Mouse (Mus musculus) CH12.LX (cell line): ENCODE measurements around the gene Zbtb20. TPM values are rescaled to one million over a fixed set of nuclear protein-coding genes. Genes with fewer than 3 reads are reported as not detected.

Source experiments
- DNase-seq: peaks from one replicate; pipeline ENCODE4 v3.0.0-alpha.2; 2013; ENCODE audit errors: extremely low read depth
- H3K27ac ChIP-seq: 2 replicates; pipeline ENCODE4 v1.5.1; 2012; ENCODE audit warnings: low read depth, mild to moderate bottlenecking, control low read depth, moderate library complexity; ENCODE audit not compliant: insufficient read depth
- H3K27me3 ChIP-seq: replicated peaks from 2 replicates; pipeline ENCODE3; 2012; ENCODE audit warnings: inconsistent platforms
- H3K36me3 ChIP-seq, 2 experiments: replicated peaks in 1 of 2; 2 replicates each; pipeline versions ENCODE3 to v1.6.1; 2012; ENCODE audit warnings: inconsistent platforms in 1 of 2, low read length in 1 of 2, mild to moderate bottlenecking in 1 of 2, mixed read lengths in 1 of 2, moderate library complexity in 1 of 2; ENCODE audit not compliant: control insufficient read depth in 1 of 2, insufficient read depth in 1 of 2
- H3K4me1 ChIP-seq, 2 experiments: 2 replicates each; pipeline ENCODE4 v1.6.1; 2012; ENCODE audit warnings: inconsistent platforms in 1 of 2, moderate library complexity in 1 of 2; ENCODE audit not compliant: insufficient read depth in 2 of 2, control insufficient read depth in 1 of 2
- H3K4me2 ChIP-seq: 2 replicates; pipeline ENCODE4 v1.6.1; 2012; ENCODE audit warnings: low read depth, mild to moderate bottlenecking, control low read depth; ENCODE audit not compliant: poor library complexity, insufficient read depth, severe bottlenecking
- H3K4me3 ChIP-seq, 3 experiments: fragments of 150-350 bp in 1 of 3; sonication (generic) in 1 of 3; replicated peaks in 1 of 3; 2 replicates each; pipeline versions ENCODE3 to v1.5.1; 2011 to 2012; ENCODE audit warnings: low read depth in 2 of 3, low read length in 2 of 3, mild to moderate bottlenecking in 2 of 3, moderate library complexity in 2 of 3, control low read depth in 1 of 3, improper control_type of control experiment in 1 of 3, inconsistent platforms in 1 of 3, mixed read lengths in 1 of 3; ENCODE audit not compliant: poor library complexity in 1 of 3
- H3K79me2 ChIP-seq: replicated peaks from 2 replicates; pipeline ENCODE4 v1.6.1; 2012; ENCODE audit warnings: mild to moderate bottlenecking, moderate library complexity; ENCODE audit not compliant: control insufficient read depth, poor library complexity, insufficient read depth, severe bottlenecking; ENCODE audit errors: extremely low read depth
- H3K9ac ChIP-seq: 2 replicates; pipeline ENCODE4 v1.6.1; 2012; ENCODE audit warnings: low read depth, mild to moderate bottlenecking, control low read depth, moderate library complexity; ENCODE audit not compliant: insufficient read depth
- H3K9me3 ChIP-seq: replicated peaks from 2 replicates; pipeline ENCODE3; 2012; ENCODE audit warnings: low read length, inconsistent platforms, mixed read lengths
- ELF1 ChIP-seq: IDR thresholded peaks from 2 replicates; pipeline ENCODE4 v1.6.1; 2014; ENCODE audit warnings: low read depth, mild to moderate bottlenecking, inconsistent platforms, low read length, improper control_type of control experiment
- HCFC1 ChIP-seq: IDR thresholded peaks from 2 replicates; pipeline ENCODE4 v1.6.1; 2012; ENCODE audit warnings: low read depth, mild to moderate bottlenecking, inconsistent platforms, low read length, improper control_type of control experiment
- IRF4 ChIP-seq: IDR thresholded peaks from 2 replicates; pipeline ENCODE4 v1.6.1; 2014; ENCODE audit warnings: low read depth, mild to moderate bottlenecking, inconsistent platforms, low read length, improper control_type of control experiment
- JUN ChIP-seq: IDR thresholded peaks from 2 replicates; pipeline ENCODE4 v1.6.1; 2011; ENCODE audit warnings: low read depth, mild to moderate bottlenecking, low read length, improper control_type of control experiment, moderate library complexity; ENCODE audit not compliant: insufficient read depth
- JUND ChIP-seq: conservative IDR thresholded peaks from 2 replicates; pipeline ENCODE4 v1.6.1; 2011; ENCODE audit warnings: low read depth, low read length, improper control_type of control experiment
- KAT2A ChIP-seq: IDR thresholded peaks from 2 replicates; pipeline ENCODE4 v1.6.1; 2012; ENCODE audit warnings: low read length, improper control_type of control experiment, inconsistent platforms; ENCODE audit not compliant: insufficient replicate concordance
- MAX ChIP-seq: IDR thresholded peaks from 2 replicates; pipeline ENCODE4 v1.6.1; 2011; ENCODE audit warnings: low read length, improper control_type of control experiment
- MAZ ChIP-seq: IDR thresholded peaks from 2 replicates; pipeline ENCODE4 v1.6.1; 2012; ENCODE audit warnings: low read depth, mild to moderate bottlenecking, inconsistent platforms, low read length, improper control_type of control experiment, moderate library complexity
- MEF2A ChIP-seq: IDR thresholded peaks from 2 replicates; pipeline ENCODE4 v1.6.1; 2014; ENCODE audit warnings: low read depth, mild to moderate bottlenecking, inconsistent platforms, low read length, improper control_type of control experiment, borderline replicate concordance
- MXI1 ChIP-seq: IDR thresholded peaks from 2 replicates; pipeline ENCODE4 v1.6.1; 2011; ENCODE audit warnings: mild to moderate bottlenecking, low read depth, low read length, improper control_type of control experiment
- MYC ChIP-seq: IDR thresholded peaks from 2 replicates; pipeline ENCODE4 v1.6.1; 2011; ENCODE audit warnings: low read depth, mild to moderate bottlenecking, improper control_type of control experiment, low read length
- NELFE ChIP-seq: IDR thresholded peaks from 2 replicates; pipeline ENCODE4 v1.6.1; 2011; ENCODE audit warnings: low read depth, low read length, improper control_type of control experiment
- NRF1 ChIP-seq: IDR thresholded peaks from 2 replicates; pipeline ENCODE4 v1.6.1; 2014; ENCODE audit warnings: low read depth, mild to moderate bottlenecking, inconsistent platforms, low read length, improper control_type of control experiment, moderate library complexity
- POLR2A ChIP-seq: IDR thresholded peaks from 2 replicates; pipeline ENCODE4 v1.6.1; 2011; ENCODE audit warnings: low read depth, mild to moderate bottlenecking, improper control_type of control experiment, low read length
- RAD21 ChIP-seq: IDR thresholded peaks from 2 replicates; pipeline ENCODE4 v1.6.1; 2011; ENCODE audit warnings: low read depth, mild to moderate bottlenecking, low read length, improper control_type of control experiment, moderate library complexity
- SIN3A ChIP-seq: IDR thresholded peaks from 2 replicates; pipeline ENCODE4 v1.6.1; 2012; ENCODE audit warnings: low read length, improper control_type of control experiment, inconsistent platforms
- SMC3 ChIP-seq: IDR thresholded peaks from 2 replicates; pipeline ENCODE4 v1.6.1; 2011; ENCODE audit warnings: low read depth, low read length, improper control_type of control experiment
- TBP ChIP-seq: conservative IDR thresholded peaks from 2 replicates; pipeline ENCODE4 v1.6.1; 2011; ENCODE audit warnings: low read depth, low read length, improper control_type of control experiment
- TCF12 ChIP-seq: IDR thresholded peaks from 2 replicates; pipeline ENCODE4 v1.6.1; 2014; ENCODE audit warnings: low read depth, mild to moderate bottlenecking, inconsistent platforms, low read length, improper control_type of control experiment
- UBTF ChIP-seq: IDR thresholded peaks from 2 replicates; pipeline ENCODE4 v1.6.1; 2012; ENCODE audit warnings: low read depth, mild to moderate bottlenecking, inconsistent platforms, low read length, improper control_type of control experiment, moderate library complexity
- USF1 ChIP-seq: IDR thresholded peaks from 2 replicates; pipeline ENCODE4 v1.6.1; 2014; ENCODE audit warnings: low read depth, mild to moderate bottlenecking, inconsistent platforms, low read length, improper control_type of control experiment
- ZC3H11A ChIP-seq: IDR thresholded peaks from 2 replicates; pipeline ENCODE4 v1.6.1; 2012; ENCODE audit warnings: low read depth, mild to moderate bottlenecking, inconsistent platforms, low read length, improper control_type of control experiment
- ZKSCAN1 ChIP-seq: IDR thresholded peaks from 2 replicates; pipeline ENCODE4 v1.6.1; 2012; ENCODE audit warnings: low read depth, inconsistent platforms, low read length, improper control_type of control experiment, borderline replicate concordance
- ZMIZ1 ChIP-seq: IDR thresholded peaks from 2 replicates; pipeline ENCODE4 v1.6.1; 2012; ENCODE audit warnings: low read depth, mild to moderate bottlenecking, inconsistent platforms, low read length, improper control_type of control experiment
- ZNF384 ChIP-seq: IDR thresholded peaks from 2 replicates; pipeline ENCODE4 v1.6.1; 2012; ENCODE audit warnings: low read depth, low read length, improper control_type of control experiment, inconsistent platforms
- dilution Hi-C: fragments of 300-500 bp; cut with MboI; formaldehyde crosslinking; loops from 2 replicates; pipeline ENCODE4 v1.14.3; 2020; ENCODE audit warnings: low sequenced_read_pairs; ENCODE audit not compliant: extremely low pct_unique_long_range_greater_than_20kb, extremely low pct_ligation_motif_present
- in situ Hi-C: fragments of 300-500 bp; cut with MboI; formaldehyde crosslinking; loops from 3 replicates; pipeline ENCODE4 v1.14.3; 2019; ENCODE audit warnings: low sequenced_read_pairs, low pct_ligation_motif_present, low pct_unique_long_range_greater_than_20kb, mixed read lengths
- polyA plus RNA-seq: library from polyadenylated mRNA; unstranded; fragments of >175 nt; gene quantifications from 2 replicates; pipeline ENCODE4 v1.2.1, GENCODE M21; 2012; ENCODE audit warnings: low read depth; ENCODE audit not compliant: insufficient read length
- total RNA-seq, 2 experiments: library from RNA; depleted of rRNA; stranded (reverse); fragments of 300-350 nt in 1 of 2; fragments of >200 nt in 1 of 2; gene quantifications; 2 replicates each; pipeline ENCODE4 v1.2.3; 2012 to 2014

Zbtb20 gene
- total and polyA plus RNA-seq, 3 experiments = 24.9 to 58.0 (median 51.6) TPM

DNA sequence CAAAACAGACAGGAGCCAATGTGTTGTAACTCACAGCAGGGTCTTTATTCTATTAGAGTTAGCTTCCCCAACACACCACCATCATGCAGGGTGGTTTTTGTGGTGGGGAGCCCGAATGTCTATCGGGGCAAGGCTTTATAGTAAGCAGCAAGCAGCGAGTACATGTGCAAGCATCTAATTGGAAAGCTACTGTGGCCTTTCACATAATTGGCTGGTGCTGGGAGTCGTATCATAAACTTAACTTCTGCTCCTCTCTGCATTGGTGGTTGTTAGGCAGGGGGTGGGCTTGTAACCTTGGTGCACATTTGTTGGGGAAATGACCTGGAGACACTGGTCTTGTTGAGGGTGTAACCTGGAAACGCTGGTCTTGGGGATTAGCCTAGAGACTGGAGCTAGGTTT lies 207.1 kb downstream of the Zbtb20 start:
- Histone ChIP-seq H3K9me3 (no peaks in the 10 kb centered on the region), H3K4me1 (no peaks in the 10 kb centered on the region), H3K27me3 (no peaks in the 10 kb centered on the region), H3K27ac (no peak overlapping the region), H3K4me2 (no peak overlapping the region), H3K4me3 (no peak overlapping the region), H3K79me2 (no peaks in the 10 kb centered on the region), H3K9ac (no peak overlapping the region), H3K36me3 (no peaks in the 10 kb centered on the region)
- TF ChIP-seq UBTF = no peak
- TF ChIP-seq ZC3H11A = no peak
- TF ChIP-seq IRF4 = no peak
- no peak for TF ChIP-seq NELFE
- no peak for TF ChIP-seq SIN3A
- no peak for TF ChIP-seq JUN
- no peak for TF ChIP-seq POLR2A
- TF ChIP-seq MXI1 = no peak
- TF ChIP-seq MAX = no peak
- TF ChIP-seq NRF1 = no peak
- TF ChIP-seq HCFC1 = no peak
- no peak for TF ChIP-seq MYC
- TF ChIP-seq JUND = no peak
- TF ChIP-seq ZMIZ1 = no peak
- no peak for TF ChIP-seq ZKSCAN1
- no peak for TF ChIP-seq ZNF384
- no peak for TF ChIP-seq SMC3
- no peak for TF ChIP-seq MEF2A
- TF ChIP-seq USF1 = no peak
- in situ Hi-C loops (no loop called here), dilution Hi-C loops (no loop called here)
- DNase-seq = no peak

DNA sequence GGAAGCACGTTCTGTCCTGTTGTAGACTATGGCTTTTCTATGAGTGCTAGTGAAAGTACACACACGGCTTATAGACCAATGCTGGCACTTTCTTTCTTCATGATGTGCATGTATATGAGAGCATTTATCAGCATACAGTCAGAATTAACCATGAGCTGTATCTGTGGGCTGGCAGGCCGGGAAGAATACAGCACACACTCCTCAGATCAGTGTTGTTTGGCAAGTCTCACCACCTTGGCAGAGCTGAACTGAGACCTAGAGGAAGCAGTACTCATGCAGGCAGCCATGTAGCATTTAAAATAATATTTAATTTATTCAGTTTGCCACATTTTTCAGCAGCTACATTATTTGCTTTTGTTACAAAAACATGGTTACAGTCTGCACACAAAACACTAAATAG lies 214.5 kb downstream of the Zbtb20 start:
- TF ChIP-seq MAX = no peak
- TF ChIP-seq RAD21 = no peak
- no peak for TF ChIP-seq KAT2A
- no peak for TF ChIP-seq MEF2A
- TF ChIP-seq NRF1 = no peak
- no peak for TF ChIP-seq ELF1
- TF ChIP-seq TCF12 = no peak
- TF ChIP-seq TBP = no peak
- no peak for TF ChIP-seq POLR2A
- no peak for TF ChIP-seq ZKSCAN1
- no peak for TF ChIP-seq ZNF384
- no peak for TF ChIP-seq SMC3
- no peak for TF ChIP-seq IRF4
- no peak for TF ChIP-seq MAZ
- H3K9ac ChIP-seq = no peak overlapping the region
- dilution Hi-C loops = no loop called here

More for the DNA sequence above, 214.5 kb downstream of the Zbtb20 start:
- no peaks in the 10 kb centered on the region for H3K9me3 ChIP-seq
- no peak overlapping the region for H3K4me2 ChIP-seq
- H3K4me3 ChIP-seq = no peak overlapping the region
- no peak overlapping the region for H3K27ac ChIP-seq
- no peaks in the 10 kb centered on the region for H3K36me3 ChIP-seq
- in situ Hi-C loops = no loop called here
- H3K27me3 ChIP-seq = no peaks in the 10 kb centered on the region
- H3K79me2 ChIP-seq = no peaks in the 10 kb centered on the region
- H3K4me1 ChIP-seq = no peaks in the 10 kb centered on the region
- no peak for DNase-seq
